Mouse (Mus musculus): ENCODE results near the gene Ripk1. TPM values are rescaled to one million over a fixed set of nuclear protein-coding genes. Genes with fewer than 3 reads are reported as not detected.
A peak's percentile ranks its signal among the peaks of the same experiment; 100 is the strongest.
"Not testable (repeated sequence)": the region's sequence is repeated elsewhere in the genome, so short reads cannot be mapped to it uniquely, and the experiment has no call there.

Gene Ripk1
- total RNA-seq, 4 experiments from 2014 or later: 2.3 to 3.6 (median 3.0) TPM

DNA sequence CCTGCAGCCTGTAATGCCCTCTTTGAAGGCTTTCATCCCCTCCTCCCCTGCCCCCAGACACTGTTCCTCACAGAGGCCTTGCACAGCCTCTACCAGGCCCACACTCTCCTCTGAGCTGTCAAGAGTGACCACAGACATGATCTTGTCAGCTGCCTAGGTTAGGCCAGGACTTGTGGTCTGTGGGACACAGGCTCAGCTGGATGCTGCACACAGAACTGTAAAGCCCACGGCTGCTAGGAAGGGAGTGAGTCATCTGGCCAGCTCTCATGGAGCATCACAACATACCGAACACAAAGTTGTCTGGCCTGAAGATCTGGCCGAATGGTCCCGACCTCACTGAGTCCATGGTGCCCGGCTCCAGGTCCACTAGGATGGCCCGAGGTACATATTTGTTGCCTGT, 73.7 kb downstream of the Ripk1 start:
- DNase-seq (ENCODE audit: low spot score in 2 of 2): not testable (repeated sequence)

DNA sequence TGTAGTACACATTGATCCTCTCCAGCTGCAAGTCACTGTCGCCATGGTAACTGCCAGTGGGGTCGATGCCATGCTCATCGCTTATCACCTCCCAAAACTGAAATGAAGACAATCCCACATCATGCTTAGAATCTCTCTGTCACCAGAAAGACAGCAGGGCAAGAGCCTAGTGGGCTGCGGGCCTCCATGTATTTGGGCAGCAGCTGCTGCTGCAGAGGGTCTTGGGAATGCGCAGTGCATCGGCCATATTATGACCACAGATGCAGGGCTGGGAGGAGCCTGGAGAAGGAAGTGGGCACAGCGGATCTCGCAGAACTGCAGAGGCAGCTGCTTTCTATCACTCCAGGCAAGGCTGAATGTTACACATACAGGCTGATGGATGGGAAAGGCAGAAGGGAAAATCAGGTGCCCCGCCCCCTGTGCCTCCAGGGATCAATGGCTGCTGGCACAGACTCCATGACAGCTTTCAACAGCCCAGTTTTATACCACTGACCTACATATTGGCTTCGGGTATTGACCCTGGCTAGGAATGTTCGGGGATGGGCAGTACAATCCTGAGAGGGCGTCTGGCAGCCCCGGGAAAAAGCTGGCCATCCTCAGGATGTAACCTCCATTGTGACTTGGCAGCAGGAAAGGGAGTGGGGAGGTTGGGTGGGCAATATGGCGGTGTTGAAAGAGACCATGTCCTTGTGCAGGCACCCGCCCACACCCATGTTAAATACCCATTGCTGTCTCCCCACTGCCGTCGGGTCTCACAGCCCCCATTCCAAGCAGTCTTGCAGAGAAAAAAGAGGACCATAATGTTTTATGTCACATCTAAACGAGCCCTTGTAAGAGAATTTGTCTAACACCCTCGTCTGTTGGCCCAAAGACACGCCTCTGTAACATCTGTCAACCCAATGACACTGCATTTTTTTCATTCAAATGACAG, 74.7 kb downstream of the Ripk1 start:
- DNase-seq (ENCODE audit: low spot score in 2 of 2): no peak

DNA sequence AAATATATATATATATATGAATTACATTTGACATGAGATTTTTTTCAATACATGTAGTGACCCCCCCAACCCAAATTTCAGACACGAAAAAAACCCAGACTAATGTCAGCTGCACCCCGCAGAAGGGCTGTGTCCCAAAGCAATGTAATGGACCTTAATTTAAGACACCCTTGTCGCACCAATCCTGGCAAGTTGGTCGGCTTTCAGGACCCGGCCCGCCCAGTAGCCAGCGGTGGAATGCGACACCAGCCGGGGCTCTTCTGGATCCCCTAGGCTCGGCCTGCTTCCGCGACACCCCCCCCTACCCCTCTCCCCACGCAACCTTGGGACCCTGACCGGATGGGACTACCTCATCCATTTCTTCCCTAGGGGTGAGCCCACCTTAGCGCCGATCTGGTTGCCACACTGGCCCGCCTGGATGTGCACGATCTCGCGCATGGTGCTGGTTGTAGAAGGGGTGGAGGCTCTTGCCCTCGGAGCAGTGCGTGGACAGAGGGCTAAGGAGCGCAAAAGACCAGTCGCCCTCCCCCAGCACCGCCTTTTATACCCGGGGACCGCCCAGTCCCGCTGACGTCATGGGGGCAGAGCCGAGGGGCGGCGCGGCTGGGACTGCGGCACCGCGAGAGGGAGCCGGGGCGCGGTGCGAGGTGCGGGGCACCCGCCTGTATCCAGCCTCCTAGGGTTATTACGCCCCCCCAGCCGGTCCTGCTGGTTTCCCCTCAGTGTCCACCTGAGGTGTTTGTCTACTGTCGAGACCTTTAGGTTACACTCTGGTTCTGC, 75.5 kb downstream of the Ripk1 start, which contains the start of gene Tubb2a:
Gene Tubb2a (minus strand): TSS at position 516 of the 780 bp plus-strand sequence.
- DNase-seq (ENCODE audit: low spot score in 2 of 2): peak; percentile 85 to 87

DNA sequence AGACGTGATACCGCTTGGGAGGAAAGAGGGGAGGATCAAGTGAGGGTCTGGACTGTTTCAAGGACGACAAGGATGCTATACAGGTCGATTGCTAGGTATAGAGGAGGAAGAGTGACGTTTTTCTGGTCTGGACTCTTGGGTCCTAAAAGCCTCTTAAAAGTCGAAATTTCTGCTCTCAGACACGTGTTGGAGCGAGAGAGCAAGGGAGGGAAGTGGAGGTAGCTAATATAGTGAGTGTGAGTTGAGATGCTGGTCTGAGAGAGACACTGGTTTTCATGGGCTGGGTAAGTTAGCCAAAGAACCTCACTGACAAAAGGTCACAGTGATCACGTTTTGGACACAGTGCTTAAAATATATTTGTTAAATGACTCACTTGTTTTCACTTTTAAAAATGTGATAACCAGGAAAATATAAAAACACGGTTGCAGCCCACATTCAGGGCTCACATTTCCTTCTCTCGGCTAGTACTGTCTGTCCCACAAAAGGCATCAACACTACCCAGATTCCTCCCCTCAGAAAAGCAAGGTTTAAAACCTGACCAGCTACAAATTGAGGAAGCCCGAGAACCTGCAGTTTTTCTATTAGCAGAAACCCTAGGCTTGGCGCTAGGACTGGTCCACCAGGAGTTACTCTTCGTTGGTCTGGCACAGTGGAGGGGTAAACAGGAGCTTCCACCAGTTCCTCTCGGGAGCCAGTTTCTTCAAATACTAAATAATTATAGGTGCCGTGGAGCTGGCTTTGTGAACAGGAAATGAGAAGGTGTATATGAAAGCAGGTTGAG, 76.5 kb downstream of the Ripk1 start:
- no peak for DNase-seq (ENCODE audit: low spot score in 2 of 2)

DNA sequence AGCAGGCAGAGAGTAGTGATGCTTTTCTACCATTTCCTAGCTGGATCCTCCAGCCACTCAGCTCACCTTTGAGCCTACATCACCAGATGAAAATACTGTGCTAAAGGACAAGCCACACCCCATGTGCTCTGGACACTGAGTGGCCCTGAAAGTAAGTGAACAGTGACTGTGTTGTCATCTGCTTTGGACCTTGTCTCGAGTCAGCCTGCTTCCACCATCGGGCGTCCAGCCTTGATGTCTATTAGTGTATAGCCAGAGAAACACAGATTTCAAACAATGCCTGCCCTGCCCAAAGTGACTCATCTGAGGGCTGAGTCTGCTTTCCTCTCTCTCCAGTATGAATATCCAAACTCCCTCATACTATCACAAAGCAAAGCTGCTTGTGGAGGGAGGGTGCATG, 77.6 kb downstream of the Ripk1 start:
- no peak for DNase-seq (ENCODE audit: low spot score in 2 of 2)

DNA sequence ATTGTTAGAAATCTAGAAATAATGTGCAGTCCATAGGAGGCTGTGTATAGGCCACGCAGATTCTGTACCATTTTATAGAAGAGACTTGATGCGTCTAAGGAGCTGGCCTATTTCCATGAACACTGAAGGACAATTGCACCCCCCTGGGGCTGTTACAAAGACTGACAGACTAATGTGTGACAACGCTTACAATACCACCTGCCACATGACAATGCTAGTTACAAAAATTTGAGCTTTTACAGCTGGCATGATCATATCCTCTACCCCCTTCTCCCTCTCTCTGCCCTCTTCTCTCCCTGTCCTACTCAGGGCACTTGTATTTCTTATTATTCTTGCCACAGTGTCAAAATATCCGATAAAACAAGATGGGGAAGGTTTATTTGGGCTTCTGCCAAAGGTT, 79.8 kb downstream of the Ripk1 start:
- DNase-seq (ENCODE audit: low spot score in 2 of 2): no peak

DNA sequence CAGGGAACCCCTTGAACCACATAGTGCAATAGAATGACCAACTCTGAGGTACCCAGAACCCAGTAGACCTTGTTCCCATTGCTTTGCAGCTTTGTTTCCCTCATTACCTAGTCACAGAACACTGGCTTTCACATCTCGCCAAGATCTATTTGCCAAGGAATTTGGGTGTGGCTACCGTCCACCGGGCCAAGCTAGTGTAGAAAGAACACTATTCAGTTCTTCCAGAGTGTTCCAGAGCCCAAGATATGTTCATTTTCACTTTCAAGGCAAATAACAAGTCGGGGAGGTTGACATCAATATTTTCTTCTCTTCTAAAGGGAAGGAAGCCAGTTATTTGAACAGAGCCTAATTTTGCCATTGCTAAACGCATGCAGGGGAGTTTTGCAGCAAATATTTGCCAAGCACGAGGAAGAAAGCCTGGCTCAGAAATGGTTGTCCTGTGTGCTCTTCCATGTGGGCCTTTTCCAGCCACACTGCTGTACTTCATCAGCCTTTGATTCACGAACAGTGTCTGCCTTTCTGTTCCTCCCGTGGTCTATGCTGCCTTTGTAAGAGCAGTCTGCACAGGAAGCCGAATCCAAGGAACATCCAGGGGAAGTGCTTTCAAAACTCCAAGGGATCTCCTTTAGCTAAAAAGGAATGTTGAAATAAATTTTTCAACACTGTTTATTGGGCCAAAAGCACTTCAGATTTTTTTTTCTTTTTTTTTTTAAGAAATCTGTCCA, 82.0 kb downstream of the Ripk1 start:
- peak; percentile 45 to 51 for DNase-seq (ENCODE audit: low spot score in 2 of 2)

Other genes starting within 250 kb of the Ripk1 start
- not detected for gene Serpinb6e, start 159.0 kb upstream of the Ripk1 start, total RNA-seq (2022)
- gene Serpinb6c, start 96.7 kb upstream of the Ripk1 start, total RNA-seq (2022): under 1 TPM in 3 of 4 experiments, not detected in 1; 0.36 to 0.56 (median 0.53) TPM
- 10 to 100 TPM; 14.0 to 16.6 (median 15.0) TPM for gene Nqo2, start 37.7 kb upstream of the Ripk1 start, total RNA-seq (2022)
- gene Serpinb6a, start 431 bp downstream of the Ripk1 start, total RNA-seq (2022): 100 to 1,000 TPM; 146 to 334 (median 250) TPM
- 10 to 100 TPM; 25.7 to 38.7 (median 28.8) TPM for gene Bphl, start 35.2 kb downstream of the Ripk1 start, total RNA-seq (2022)
- gene Tubb2a, start 75.6 kb downstream of the Ripk1 start, total RNA-seq (2022): 1 to 10 TPM; 3.9 to 8.6 (median 5.4) TPM
- 1 to 10 TPM in 2 of 4 experiments, under 1 TPM in 2; 0.63 to 1.8 (median 1.3) TPM for gene Tubb2b, start 128.1 kb downstream of the Ripk1 start, total RNA-seq (2022)
- 10 to 100 TPM; 13.9 to 19.7 (median 16.9) TPM for gene Psmg4, start 160.6 kb downstream of the Ripk1 start, total RNA-seq (2022)